Mouse (Mus musculus) erythroblast, embryonic 14.5 days (primary cell): ENCODE measurements at regions not wholly inside any gene's neighbourhood (a gene's known extent, or its start where the extent isn't known, plus 50 kb on each side); places are given as distances from the start of the nearest gene placed in this dataset.

Source experiments
- GATA1 ChIP-seq: IDR thresholded peaks from 2 replicates; pipeline ENCODE4 v1.6.1; 2012; ENCODE audit warnings: low read length, inconsistent platforms, mixed read lengths
- TAL1 ChIP-seq: IDR thresholded peaks from 3 replicates; pipeline ENCODE4 v1.6.1; 2012; ENCODE audit warnings: low read length, inconsistent platforms, mixed read lengths

GRCm38 (mm10) chr7:111282314-111282713 is 199.5 kb upstream of the Eif4g2 start:
- TF ChIP-seq GATA1 (no peak), TAL1 (no peak)
